Mouse (Mus musculus) right cerebral cortex, postnatal 36 days (tissue): ENCODE data around the gene Fat3.

Experiments
- DNase-seq, 2 experiments: peaks; one replicate each; pipeline ENCODE4 v3.0.0; 2022; ENCODE audit warnings: low spot score in 2 of 2, mixed read lengths in 1 of 2

Gene Fat3

GRCm38 (mm10) chr9:16310855-16311848 is 189.9 kb downstream of the Fat3 start:
- DNase-seq: no peak

- no peak for DNase-seq
Measured at GRCm38 (mm10) chr9:16310305-16310704, 190.8 kb downstream of the Fat3 start.

- DNase-seq: no peak
Measured at GRCm38 (mm10) chr9:16307789-16308188, 193.3 kb downstream of the Fat3 start.

DNA sequence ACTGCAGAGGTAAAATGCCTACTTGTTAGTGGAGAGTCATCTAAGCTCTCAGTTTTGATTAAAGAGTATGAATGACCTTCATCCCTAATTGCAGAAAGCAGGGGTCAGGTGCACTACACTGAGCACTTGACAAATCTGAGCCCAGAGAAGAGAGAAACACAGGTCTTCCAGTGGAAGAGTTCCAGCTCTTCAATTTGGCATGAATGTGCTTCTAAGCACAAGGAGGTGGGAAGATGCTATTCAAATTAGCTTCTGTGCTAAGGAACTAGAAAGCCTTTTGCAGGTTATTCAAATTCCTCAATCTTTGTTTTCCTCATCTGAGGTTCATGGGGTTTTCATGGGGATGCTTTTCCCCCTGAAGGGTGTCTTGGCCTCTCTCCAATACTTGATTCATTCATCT is 194.9 kb downstream of the Fat3 start:
- DNase-seq: no peak

GRCm38 (mm10) chr9:16305396-16306086 is 195.5 kb downstream of the Fat3 start:
- DNase-seq: no peak

DNA sequence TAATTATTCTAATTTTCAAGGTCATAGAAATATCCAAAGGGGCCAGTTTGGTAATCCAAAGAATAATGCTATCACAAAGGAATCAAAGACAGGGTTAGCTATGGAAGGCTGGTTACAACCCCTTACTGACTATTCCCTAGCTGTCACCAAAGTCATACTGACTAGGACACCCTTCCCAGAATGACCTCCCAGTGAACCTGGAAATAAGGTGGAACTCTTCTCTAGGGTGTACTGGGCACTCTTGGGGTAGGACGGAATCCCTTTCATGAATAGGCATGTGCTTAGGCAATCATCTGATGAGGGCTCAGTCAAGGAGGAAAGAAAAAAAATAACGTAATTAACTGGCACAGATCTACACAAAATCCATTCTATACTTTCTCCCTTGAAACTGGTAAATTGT is 196.1 kb downstream of the Fat3 start:
- no peak for DNase-seq

DNA sequence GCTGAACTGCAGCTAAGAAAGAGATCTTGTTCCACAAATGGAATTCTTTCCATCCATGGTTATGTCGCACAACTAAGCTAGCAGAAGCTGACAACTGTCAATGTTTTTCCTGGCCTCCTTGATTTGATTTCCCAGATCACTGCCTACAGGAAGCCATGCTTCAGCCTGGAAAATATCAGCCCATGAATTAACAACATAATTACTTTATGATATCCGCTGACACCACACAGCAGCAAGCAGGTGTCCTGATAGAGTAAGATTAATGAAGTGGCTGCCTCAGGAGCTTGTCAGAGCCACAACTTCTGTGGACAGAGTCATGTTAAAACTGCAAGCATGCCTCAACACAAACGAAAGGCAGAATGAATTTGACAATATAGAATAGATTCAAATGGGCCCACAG is 198.6 kb downstream of the Fat3 start:
- no peak for DNase-seq

- DNase-seq: no peak
Measured at GRCm38 (mm10) chr9:16297935-16298334, 203.2 kb downstream of the Fat3 start.

DNA sequence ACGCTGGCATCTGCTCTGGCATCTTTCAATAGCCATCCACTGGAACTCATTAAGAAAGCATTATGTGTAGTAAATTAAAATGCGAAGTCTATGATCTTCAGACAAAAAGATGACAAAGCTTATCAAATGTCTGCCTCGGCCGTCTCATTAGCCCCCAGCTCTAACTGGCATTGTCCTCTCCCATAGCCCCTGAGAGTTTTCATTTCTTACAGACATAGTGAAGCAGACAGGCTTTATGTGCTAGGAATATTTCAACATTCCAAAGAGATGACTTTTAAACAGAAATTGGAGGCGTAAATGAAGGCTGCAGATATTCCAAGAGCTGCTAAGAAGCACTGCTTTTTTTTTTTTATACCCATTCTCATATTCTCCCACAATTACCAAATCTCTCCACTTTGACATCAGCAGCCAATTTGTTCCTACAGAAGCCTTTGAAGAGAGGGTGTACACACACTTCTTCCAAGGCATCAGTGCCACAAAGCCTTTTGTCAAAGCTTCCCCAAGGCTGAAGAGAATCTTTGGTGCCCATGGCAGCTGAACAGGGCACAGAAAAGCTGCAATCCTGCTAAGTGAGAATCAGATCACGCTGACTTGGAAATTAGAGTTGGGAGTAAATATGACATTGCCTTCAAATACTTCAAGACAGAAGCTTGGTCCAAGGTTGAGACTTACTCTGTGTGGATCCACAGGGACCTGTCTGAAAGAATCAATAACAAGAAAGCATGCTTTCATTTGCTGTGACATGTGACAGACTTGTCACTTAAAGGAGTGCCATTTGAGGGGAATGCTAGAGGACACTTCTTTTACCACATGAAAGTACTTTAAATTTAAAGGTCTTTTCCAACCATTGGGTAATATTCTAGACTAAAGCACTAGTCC is 206.9 kb downstream of the Fat3 start:
- DNase-seq: no peak

- DNase-seq: no peak
Measured at GRCm38 (mm10) chr9:16292492-16292891, 208.6 kb downstream of the Fat3 start.

DNA sequence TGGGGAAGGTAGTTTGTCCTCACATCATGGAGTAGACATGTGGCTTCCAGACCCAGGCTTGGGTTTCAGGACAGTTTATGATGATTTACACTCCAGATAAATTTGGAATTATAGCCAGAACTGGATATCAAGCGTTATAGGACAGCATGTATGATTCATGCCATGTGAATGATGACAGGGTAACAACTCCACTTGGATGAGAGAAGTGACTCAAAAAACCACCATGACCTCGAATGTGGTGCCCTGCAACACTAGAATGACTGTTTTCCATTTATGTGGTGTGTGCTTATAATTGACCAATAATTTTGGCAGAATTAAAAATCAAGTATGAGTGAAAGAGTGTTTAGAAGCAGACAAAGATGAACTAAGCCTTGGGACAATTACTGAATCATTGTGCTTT is 210.2 kb downstream of the Fat3 start:
- no peak for DNase-seq

DNA sequence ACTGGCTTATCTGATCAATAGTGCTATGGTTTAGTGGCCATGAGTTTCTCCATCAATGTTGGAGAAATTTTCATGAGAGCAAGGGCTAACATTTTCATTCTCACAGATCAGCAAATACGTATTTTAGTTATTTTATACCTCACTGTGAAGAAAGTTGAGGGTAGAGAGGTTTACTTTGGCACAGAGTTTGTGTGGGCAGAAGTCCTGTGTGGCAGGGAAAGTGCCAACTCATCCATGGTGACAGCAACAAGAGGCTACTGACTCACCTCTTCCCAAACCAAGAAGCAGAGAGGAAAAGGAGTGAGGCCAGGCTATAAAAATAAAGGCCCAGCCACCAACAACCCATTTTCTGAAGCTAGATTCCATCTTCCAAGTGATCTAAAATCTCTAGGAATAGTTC is 218.1 kb downstream of the Fat3 start:
- DNase-seq: no peak

GRCm38 (mm10) chr9:16282291-16282804 is 218.7 kb downstream of the Fat3 start:
- peak in 1 of 2 experiments; percentile 65 for DNase-seq

DNA sequence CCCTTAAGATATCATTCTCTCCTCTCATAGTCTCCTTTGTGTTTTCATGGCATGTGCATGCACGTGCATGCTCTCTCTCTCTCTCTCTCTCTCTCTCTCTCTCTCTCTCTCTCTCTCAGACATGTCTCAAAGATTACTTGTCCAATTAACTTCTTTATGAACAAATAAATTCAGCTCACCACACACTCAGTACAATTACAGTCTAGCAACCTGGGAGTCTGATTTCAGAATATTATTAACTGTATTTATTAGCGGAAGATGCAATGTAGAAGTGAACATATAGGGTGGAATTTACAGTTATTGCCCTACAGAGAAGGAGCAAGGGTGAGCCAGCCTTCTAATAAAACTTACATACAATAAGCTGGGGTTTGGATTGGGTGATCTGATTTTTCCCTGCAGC is 225.5 kb downstream of the Fat3 start:
- DNase-seq: no peak

DNA sequence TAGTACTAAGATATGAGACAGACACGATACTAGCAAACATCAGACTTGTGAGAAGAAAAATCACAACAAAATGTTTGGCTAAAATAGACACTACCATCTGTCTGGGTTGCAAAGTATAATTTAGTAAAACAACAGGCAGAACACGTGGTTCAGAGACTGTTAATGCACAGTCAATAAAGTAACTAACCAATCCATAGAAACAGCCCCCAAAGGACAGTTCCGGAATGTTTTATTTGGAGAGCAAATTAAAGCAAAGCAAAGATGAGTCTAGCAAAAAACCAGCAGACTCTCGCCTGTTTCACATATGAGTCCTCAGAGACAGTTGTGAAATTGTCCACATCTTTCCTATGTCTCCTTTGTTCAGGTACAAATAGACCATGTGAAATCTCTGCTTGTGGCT is 227.0 kb downstream of the Fat3 start:
- DNase-seq: no peak

- DNase-seq: no peak
Measured at GRCm38 (mm10) chr9:16272810-16273209, 228.3 kb downstream of the Fat3 start.

- no peak for DNase-seq
Measured at GRCm38 (mm10) chr9:16270768-16271114, 230.3 kb downstream of the Fat3 start.

- DNase-seq: no peak
Measured at GRCm38 (mm10) chr9:16270056-16270767, 230.9 kb downstream of the Fat3 start.

GRCm38 (mm10) chr9:16265519-16265918 is 235.6 kb downstream of the Fat3 start:
- DNase-seq: no peak

GRCm38 (mm10) chr9:16257241-16257840 is 243.7 kb downstream of the Fat3 start:
- no peak for DNase-seq
